Mouse (Mus musculus) cerebellum, adult (tissue): ENCODE results near the gene Exoc3l2.

Source experiments
- ATAC-seq: cut with Nextera tagmentation; 2 replicates; pipeline ENCODE4 v1.9.2; 2017; ENCODE audit warnings: mild to moderate bottlenecking, moderate library complexity, mixed read lengths; ENCODE audit not compliant: insufficient number of reproducible peaks, low FRiP score, low TSS enrichment

Gene Exoc3l2

GRCm38 (mm10) chr7:19455819-19456495 is 7.2 kb upstream of the Exoc3l2 start:
- no peak for ATAC-seq

GRCm38 (mm10) chr7:19456628-19457027 is 6.5 kb upstream of the Exoc3l2 start:
- no peak for ATAC-seq

GRCm38 (mm10) chr7:19457414-19458071 is 5.6 kb upstream of the Exoc3l2 start:
- ATAC-seq: 0 out of 2 replicates have a peak, but pooled peaks have one; percentile 18

- peak; percentile 13; the same call in 1 of the 2 replicates for ATAC-seq
These were observed 5.1 kb upstream of the Exoc3l2 start for GRCm38 (mm10) chr7:19458072-19458486.

- ATAC-seq: 0 out of 2 replicates have a peak, but pooled peaks have one; percentile 31
These were observed 4.5 kb upstream of the Exoc3l2 start, which contains the start of gene Mark4 for GRCm38 (mm10) chr7:19458591-19459111. Gene Mark4, minus strand, starts transcription at chr7:19458821.

- 0 out of 2 replicates have a peak, but pooled peaks have one; percentile 4 for ATAC-seq
These were observed 3.8 kb upstream of the Exoc3l2 start for GRCm38 (mm10) chr7:19459144-19459870.

GRCm38 (mm10) chr7:19460500-19460899 is 2.6 kb upstream of the Exoc3l2 start:
- no peak for ATAC-seq

- ATAC-seq: no peak
These were observed 1.6 kb upstream of the Exoc3l2 start for GRCm38 (mm10) chr7:19461488-19461887.

GRCm38 (mm10) chr7:19462443-19462842 is 688 bp upstream of the Exoc3l2 start:
- ATAC-seq: no peak

- ATAC-seq: no peak
These were observed 1.5 kb downstream of the Exoc3l2 start for GRCm38 (mm10) chr7:19464367-19465307.

- no peak for ATAC-seq
These were observed 3.5 kb downstream of the Exoc3l2 start for GRCm38 (mm10) chr7:19466602-19467145.

- ATAC-seq: no peak
These were observed 4.5 kb downstream of the Exoc3l2 start for GRCm38 (mm10) chr7:19467638-19468037.

- no peak for ATAC-seq
These were observed 5.1 kb downstream of the Exoc3l2 start for GRCm38 (mm10) chr7:19468279-19468678.

- no peak for ATAC-seq
These were observed 6.3 kb downstream of the Exoc3l2 start for GRCm38 (mm10) chr7:19469404-19469803.

GRCm38 (mm10) chr7:19470308-19470707 is 7.2 kb downstream of the Exoc3l2 start:
- ATAC-seq: no peak

- no peak for ATAC-seq
These were observed 9.3 kb downstream of the Exoc3l2 start for GRCm38 (mm10) chr7:19472403-19472802.

GRCm38 (mm10) chr7:19473875-19474443 is 10.8 kb downstream of the Exoc3l2 start:
- peak; percentile 75; the same call in 1 of the 2 replicates for ATAC-seq

GRCm38 (mm10) chr7:19477084-19477483 is 14.0 kb downstream of the Exoc3l2 start:
- no peak for ATAC-seq
